Mouse (Mus musculus) embryonic facial prominence, embryonic 15.5 days (tissue): ENCODE data around the gene Jund. TPM values are rescaled to one million over a fixed set of nuclear protein-coding genes. Genes with fewer than 3 reads are reported as not detected.

Experiments
- ATAC-seq: fragments of 200-750 bp; cut with Nextera tagmentation; 2 replicates; pipeline ENCODE4 v1.8.0; 2017; ENCODE audit warnings: low read depth, moderate TSS enrichment; ENCODE audit not compliant: insufficient number of reproducible peaks, low FRiP score, low TSS enrichment
- H3K27ac ChIP-seq: fragments of 300-500 bp; sonication (generic); replicated peaks from 2 replicates; pipeline ENCODE4 v1.5.1; 2015; ENCODE audit warnings: mild to moderate bottlenecking, inconsistent platforms
- H3K27me3 ChIP-seq: fragments of 300-500 bp; sonication (generic); 2 replicates; pipeline ENCODE4 v1.6.1; 2015; ENCODE audit warnings: inconsistent platforms
- H3K36me3 ChIP-seq: fragments of 300-500 bp; sonication (generic); 2 replicates; pipeline ENCODE4 v1.6.1; 2015; ENCODE audit warnings: mild to moderate bottlenecking, inconsistent platforms
- H3K4me1 ChIP-seq: fragments of 300-500 bp; sonication (generic); 2 replicates; pipeline ENCODE4 v1.6.1; 2015; ENCODE audit warnings: inconsistent platforms
- H3K4me2 ChIP-seq: fragments of 300-500 bp; sonication (generic); replicated peaks from 2 replicates; pipeline ENCODE4 v1.6.1; 2015; ENCODE audit warnings: mild to moderate bottlenecking, inconsistent platforms
- H3K4me3 ChIP-seq: fragments of 300-500 bp; sonication (generic); replicated peaks from 2 replicates; pipeline ENCODE4 v1.5.1; 2015; ENCODE audit warnings: mild to moderate bottlenecking, inconsistent platforms
- H3K9ac ChIP-seq: fragments of 300-500 bp; sonication (generic); 2 replicates; pipeline ENCODE4 v1.6.1; 2015; ENCODE audit warnings: inconsistent platforms
- H3K9me3 ChIP-seq: fragments of 300-500 bp; sonication (generic); replicated peaks from 2 replicates; pipeline ENCODE4 v1.6.1; 2016; ENCODE audit warnings: inconsistent platforms
- WGBS: fragments of 180-500 bp; shearing (Covaris S2); methylation state at CpG from one replicate; pipeline ENCODE4 v1.1.7; 2015; 5-methylcytosine and 5-hydroxymethylcytosine counted together
- polyA plus RNA-seq: library from polyadenylated mRNA; unstranded; fragments of >200 nt; fragmentation: Nextera tagmentation; extraction: Ambion mirVana; gene quantifications from 2 replicates; pipeline ENCODE4 v1.2.1, GENCODE M21; 2015

The Jund gene
- polyA plus RNA-seq, 1 experiment from 2014 or later = 97.7 TPM

DNA sequence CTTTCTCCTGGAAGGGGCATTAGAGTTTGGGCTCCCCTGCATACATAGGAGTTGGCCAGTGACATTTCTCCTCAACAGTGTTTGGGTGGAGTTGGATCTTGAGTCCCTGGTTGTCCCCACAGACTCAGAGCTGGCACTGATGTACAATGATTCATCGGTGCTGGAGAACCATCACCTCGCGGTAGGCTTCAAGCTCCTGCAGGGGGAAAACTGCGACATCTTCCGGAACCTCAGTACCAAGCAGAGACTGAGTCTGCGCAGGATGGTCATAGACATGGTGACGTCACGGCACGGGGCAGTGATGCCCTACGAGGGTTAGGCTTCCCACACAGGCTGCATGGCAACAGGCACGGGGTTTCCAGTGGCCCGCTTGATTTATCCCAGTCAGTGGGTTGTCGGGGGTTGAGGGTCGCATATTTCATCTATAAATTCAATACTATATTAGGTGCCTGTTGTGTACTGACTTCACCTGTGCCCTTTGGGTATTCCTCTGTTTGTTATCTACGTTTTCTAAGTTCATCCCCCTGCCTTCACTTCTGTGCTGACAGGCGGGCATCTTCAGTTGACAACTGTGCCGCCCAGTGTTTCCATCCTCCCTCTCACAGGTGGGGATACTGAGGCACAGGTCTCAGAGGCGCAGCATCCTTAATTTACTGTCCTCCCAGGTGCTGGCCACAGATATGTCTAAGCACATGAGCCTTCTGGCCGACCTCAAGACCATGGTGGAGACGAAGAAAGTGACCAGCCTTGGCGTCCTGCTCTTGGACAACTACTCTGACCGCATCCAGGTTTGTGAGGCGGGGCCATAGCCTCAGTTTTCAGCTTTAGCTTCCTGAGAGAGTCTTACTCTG lies 49.7 kb downstream of the Jund start:
- H3K9me3 ChIP-seq = no peaks in the 10 kb centered on the region
- ATAC-seq = no peak
- no peak overlapping the region for H3K27ac ChIP-seq
- WGBS = 83% methylated on average over 23 of the region's 23 CpGs
- no peak overlapping the region for H3K4me2 ChIP-seq
- H3K27me3 ChIP-seq = peaks cover 55% of the 10 kb centered on the region
- no peaks in the 10 kb centered on the region for H3K36me3 ChIP-seq
- H3K4me1 ChIP-seq = peaks cover 23% of the 10 kb centered on the region
- H3K4me3 ChIP-seq = no peak overlapping the region
- no peak overlapping the region for H3K9ac ChIP-seq

DNA sequence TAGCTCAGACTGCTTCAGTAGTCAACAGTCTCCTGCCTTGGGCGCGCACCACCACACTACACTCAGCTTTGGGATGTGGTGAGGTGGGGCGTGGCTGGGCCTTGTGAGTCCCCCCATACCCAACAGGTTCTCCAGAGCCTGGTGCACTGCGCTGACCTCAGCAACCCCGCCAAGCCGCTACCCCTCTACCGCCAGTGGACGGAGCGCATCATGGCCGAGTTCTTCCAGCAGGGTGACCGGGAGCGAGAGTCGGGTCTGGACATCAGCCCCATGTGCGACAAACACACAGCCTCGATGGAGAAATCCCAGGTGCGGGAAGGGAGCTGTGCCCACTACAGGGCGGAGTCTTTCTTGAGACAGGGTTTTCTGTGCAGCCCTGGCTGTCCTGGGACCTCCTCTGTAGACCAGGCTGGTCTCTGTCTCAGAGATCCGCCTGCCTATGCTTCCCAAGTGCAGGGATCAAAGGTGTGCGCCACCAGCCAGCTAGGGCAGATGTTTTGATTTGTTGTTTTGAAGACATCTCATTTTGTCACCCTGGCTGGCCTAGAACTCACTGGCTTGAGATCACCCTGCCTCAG lies 50.4 kb downstream of the Jund start:
- Histone ChIP-seq H3K4me2 (no peak overlapping the region), H3K4me1 (peaks cover 23% of the 10 kb centered on the region), H3K4me3 (no peak overlapping the region), H3K27me3 (peaks cover 48% of the 10 kb centered on the region), H3K27ac (no peak overlapping the region), H3K9ac (no peak overlapping the region), H3K9me3 (no peaks in the 10 kb centered on the region), H3K36me3 (no peaks in the 10 kb centered on the region)
- WGBS = 74% methylated on average over 19 of the region's 19 CpGs
- ATAC-seq = no peak

Other genes starting within 250 kb of the Jund start
- 27.6 and 28.1 TPM in 2 replicates for gene Klhl26, start 222.0 kb upstream of the Jund start, polyA plus RNA-seq
- 16.5 and 18.7 TPM in 2 replicates for gene Tmem59l, start 211.6 kb upstream of the Jund start, polyA plus RNA-seq
- 151 and 159 TPM in 2 replicates for gene Crlf1, start 205.8 kb upstream of the Jund start, polyA plus RNA-seq
- 155 and 174 TPM in 2 replicates for gene Rex1bd, start 192.2 kb upstream of the Jund start, polyA plus RNA-seq
- 940 and 1,016 TPM in 2 replicates for gene Uba52, start 188.1 kb upstream of the Jund start, polyA plus RNA-seq
- gene Fkbp8, start 171.2 kb upstream of the Jund start, polyA plus RNA-seq = 310 and 324 TPM in 2 replicates
- 57.7 and 59.1 TPM in 2 replicates for gene Kxd1, start 171.0 kb upstream of the Jund start, polyA plus RNA-seq
- gene Ell, start 159.5 kb upstream of the Jund start, polyA plus RNA-seq = 19.6 and 22.7 TPM in 2 replicates
- gene Isyna1, start 104.6 kb upstream of the Jund start, polyA plus RNA-seq = 139 and 143 TPM in 2 replicates
- 127 and 130 TPM in 2 replicates for gene Ssbp4, start 90.1 kb upstream of the Jund start, polyA plus RNA-seq
- 2.9 and 4.0 TPM in 2 replicates for gene Lrrc25, start 82.8 kb upstream of the Jund start, polyA plus RNA-seq
- gene Gdf15, start 66.5 kb upstream of the Jund start, polyA plus RNA-seq = 0.16 TPM in 2 replicates
- gene Pgpep1, start 38.6 kb upstream of the Jund start, polyA plus RNA-seq = 52.1 and 56.6 TPM in 2 replicates
- gene Lsm4, start 25.7 kb upstream of the Jund start, polyA plus RNA-seq = 243 and 244 TPM in 2 replicates
- gene Iqcn, start 4.5 kb downstream of the Jund start, polyA plus RNA-seq = 0.03 and 0.04 TPM in 2 replicates
- gene Gm3336, start 19.6 kb downstream of the Jund start, polyA plus RNA-seq = not detected in 2 replicates
- 0.16 and 0.29 TPM in 2 replicates for gene Pde4c, start 24.8 kb downstream of the Jund start, polyA plus RNA-seq
- gene Rab3a, start 55.7 kb downstream of the Jund start, polyA plus RNA-seq = 22.7 and 28.6 TPM in 2 replicates
- 41.7 and 42.3 TPM in 2 replicates for gene Mpv17l2, start 62.0 kb downstream of the Jund start, polyA plus RNA-seq
- gene Pik3r2, start 77.8 kb downstream of the Jund start, polyA plus RNA-seq = 92.5 and 94.3 TPM in 2 replicates
- gene Mast3, start 106.1 kb downstream of the Jund start, polyA plus RNA-seq = 19.1 and 20.2 TPM in 2 replicates
- 0.26 and 0.28 TPM in 2 replicates for gene Il12rb1, start 109.5 kb downstream of the Jund start, polyA plus RNA-seq
- 9.3 and 10.1 TPM in 2 replicates for gene Arrdc2, start 140.8 kb downstream of the Jund start, polyA plus RNA-seq
- gene Kcnn1, start 164.3 kb downstream of the Jund start, polyA plus RNA-seq = 3.8 and 5.6 TPM in 2 replicates
- gene Ccdc124, start 175.0 kb downstream of the Jund start, polyA plus RNA-seq = 99.6 and 104 TPM in 2 replicates
- gene Slc5a5, start 193.8 kb downstream of the Jund start, polyA plus RNA-seq = 0.45 and 0.64 TPM in 2 replicates
- gene Rpl18a, start 198.5 kb downstream of the Jund start, polyA plus RNA-seq = 4,781 and 4,906 TPM in 2 replicates
- 50.1 and 50.2 TPM in 2 replicates for gene Map1s, start 207.0 kb downstream of the Jund start, polyA plus RNA-seq